Mouse (Mus musculus) hindbrain, embryonic 16.5 days (tissue): Measurements from ENCODE around the gene Prr19. TPM values are rescaled to one million over a fixed set of nuclear protein-coding genes. Genes with fewer than 3 reads are reported as not detected.

Experiments
- ATAC-seq: fragments of 200-750 bp; cut with Nextera tagmentation; 2 replicates; pipeline ENCODE4 v1.8.0; 2017; ENCODE audit warnings: moderate TSS enrichment, moderate library complexity
- H3K27ac ChIP-seq: fragments of 300-500 bp; sonication (generic); 2 replicates; pipeline ENCODE4 v1.5.1; 2014; ENCODE audit warnings: low read depth, mild to moderate bottlenecking, control low read depth, low read length, moderate library complexity
- H3K27me3 ChIP-seq: fragments of 300-500 bp; sonication (generic); replicated peaks from 2 replicates; pipeline ENCODE4 v1.6.1; 2014; ENCODE audit warnings: low read length; ENCODE audit not compliant: control insufficient read depth, insufficient read depth
- H3K36me3 ChIP-seq: fragments of 300-500 bp; sonication (generic); 2 replicates; pipeline ENCODE4 v1.6.1; 2014; ENCODE audit warnings: mild to moderate bottlenecking, low read length, moderate library complexity, mixed read lengths; ENCODE audit not compliant: control insufficient read depth, insufficient read depth
- H3K4me1 ChIP-seq: fragments of 300-500 bp; sonication (generic); 2 replicates; pipeline ENCODE4 v1.6.1; 2014; ENCODE audit warnings: low read depth, low read length; ENCODE audit not compliant: control insufficient read depth, insufficient read depth
- H3K4me2 ChIP-seq: fragments of 300-500 bp; sonication (generic); 2 replicates; pipeline ENCODE4 v1.6.1; 2014; ENCODE audit warnings: mild to moderate bottlenecking, low read length, control low read depth, moderate library complexity
- H3K4me3 ChIP-seq: fragments of 300-500 bp; sonication (generic); 2 replicates; pipeline ENCODE4 v1.5.1; 2014; ENCODE audit warnings: mild to moderate bottlenecking, low read length, control low read depth, moderate library complexity
- H3K9ac ChIP-seq: fragments of 300-500 bp; sonication (generic); 2 replicates; pipeline ENCODE4 v1.6.1; 2014; ENCODE audit warnings: low read depth, mild to moderate bottlenecking, control low read depth, low read length, moderate library complexity
- H3K9me3 ChIP-seq: fragments of 300-500 bp; sonication (generic); 2 replicates; pipeline ENCODE4 v1.6.1; 2014; ENCODE audit warnings: mild to moderate bottlenecking, low read length, moderate library complexity; ENCODE audit not compliant: control insufficient read depth
- WGBS: fragments of 180-500 bp; shearing (Covaris S2); extraction: QIAGEN DNeasy Blood & Tissue Kit; methylation state at CpG from one replicate; pipeline ENCODE4 v1.1.7; 2014; 5-methylcytosine and 5-hydroxymethylcytosine counted together
- polyA plus RNA-seq: library from polyadenylated mRNA; unstranded; fragments of >200 nt; fragmentation: Nextera tagmentation; extraction: Ambion mirVana; gene quantifications from 2 replicates; pipeline ENCODE4 v1.2.1, GENCODE M21; 2015

Gene Prr19
- polyA plus RNA-seq, 1 experiment from 2014 or later = 4.7 TPM

- Histone ChIP-seq H3K4me1 (peaks cover 52% of the 10 kb centered on the region), H3K4me2 (peak overlapping the region; percentile 73), H3K9ac (peak overlapping the region; percentile 89), H3K9me3 (no peaks in the 10 kb centered on the region), H3K27me3 (no peaks in the 10 kb centered on the region), H3K36me3 (peaks cover 14% of the 10 kb centered on the region), H3K27ac (peak overlapping the region; percentile 99), H3K4me3 (peak overlapping the region; percentile 73)
- no peak; the same call in 1 of the 2 replicates for ATAC-seq
- WGBS = 22% methylated on average over 12 of the region's 12 CpGs
These were observed 20.0 kb upstream of the Prr19 start for GRCm38 (mm10) chr7:25281166-25281733.

GRCm38 (mm10) chr7:25281734-25282601 lies 19.2 kb upstream of the Prr19 start:
- peak overlapping the region; percentile 99 for H3K27ac ChIP-seq
- H3K4me3 ChIP-seq = peak overlapping the region; percentile 73
- ATAC-seq = peak; percentile 71
- WGBS = under 1% methylated on average over 102 of the region's 108 CpGs
- H3K4me1 ChIP-seq = peaks cover 52% of the 10 kb centered on the region
- H3K9ac ChIP-seq = peak overlapping the region; percentile 89
- no peaks in the 10 kb centered on the region for H3K27me3 ChIP-seq
- peaks cover 21% of the 10 kb centered on the region for H3K36me3 ChIP-seq
- no peaks in the 10 kb centered on the region for H3K9me3 ChIP-seq
- peak overlapping the region; percentile 73 for H3K4me2 ChIP-seq

GRCm38 (mm10) chr7:25282731-25283211 lies 18.4 kb upstream of the Prr19 start:
- H3K27me3 ChIP-seq = no peaks in the 10 kb centered on the region
- ATAC-seq = peak; percentile 7; the same call in 1 of the 2 replicates
- peaks cover 28% of the 10 kb centered on the region for H3K36me3 ChIP-seq
- no peaks in the 10 kb centered on the region for H3K9me3 ChIP-seq
- H3K4me2 ChIP-seq = peak overlapping the region; percentile 73
- peak overlapping the region; percentile 89 for H3K9ac ChIP-seq
- peaks cover 46% of the 10 kb centered on the region for H3K4me1 ChIP-seq
- WGBS = under 1% methylated on average over 19 of the region's 36 CpGs
- H3K4me3 ChIP-seq = peak overlapping the region; percentile 73
- peak overlapping the region; percentile 99 for H3K27ac ChIP-seq

- peak overlapping the region; percentile 89 for H3K9ac ChIP-seq
- no peak for ATAC-seq
- peak overlapping the region; percentile 54 for H3K27ac ChIP-seq
- peak overlapping the region; percentile 73 for H3K4me2 ChIP-seq
- whole genome bisulfite sequencing = 12% methylated on average over 5 of the region's 5 CpGs
- H3K4me3 ChIP-seq = peak overlapping the region; percentile 73
- H3K36me3 ChIP-seq = peaks cover 37% of the 10 kb centered on the region
- no peaks in the 10 kb centered on the region for H3K27me3 ChIP-seq
- no peaks in the 10 kb centered on the region for H3K9me3 ChIP-seq
- peaks cover 43% of the 10 kb centered on the region for H3K4me1 ChIP-seq
These were observed 17.6 kb upstream of the Prr19 start for GRCm38 (mm10) chr7:25283637-25284036.

- Histone ChIP-seq H3K27me3 (no peaks in the 10 kb centered on the region), H3K9me3 (no peaks in the 10 kb centered on the region), H3K4me1 (peaks cover 43% of the 10 kb centered on the region), H3K4me2 (peak overlapping the region; percentile 73), H3K27ac (peak overlapping the region; percentile 54), H3K36me3 (peaks cover 42% of the 10 kb centered on the region), H3K9ac (peak overlapping the region; percentile 89), H3K4me3 (peak overlapping the region; percentile 73)
- ATAC-seq = no peak
- 68% methylated on average over 2 of the region's 2 CpGs for WGBS
These were observed 17.0 kb upstream of the Prr19 start for GRCm38 (mm10) chr7:25284171-25284570.

- Histone ChIP-seq H3K27me3 (no peaks in the 10 kb centered on the region), H3K27ac (no peak overlapping the region), H3K9me3 (no peaks in the 10 kb centered on the region), H3K4me2 (peak overlapping the region; percentile 73; the same call in 1 of the 2 replicates), H3K4me3 (no peak overlapping the region), H3K4me1 (peaks cover 38% of the 10 kb centered on the region), H3K36me3 (peaks cover 48% of the 10 kb centered on the region), H3K9ac (0 out of 2 replicates have a peak overlapping the region, but pooled peaks have one; percentile 23)
- WGBS = 56% methylated on average over 5 of the region's 5 CpGs
- no peak for ATAC-seq
These were observed 16.4 kb upstream of the Prr19 start for GRCm38 (mm10) chr7:25284766-25285165.

- no peak for ATAC-seq
- Histone ChIP-seq H3K27ac (no peak overlapping the region), H3K4me3 (no peak overlapping the region), H3K27me3 (no peaks in the 10 kb centered on the region), H3K4me1 (peaks cover 29% of the 10 kb centered on the region), H3K9me3 (no peaks in the 10 kb centered on the region), H3K9ac (no peak overlapping the region), H3K4me2 (no peak overlapping the region), H3K36me3 (peaks cover 56% of the 10 kb centered on the region)
- 87% methylated on average over 20 of the region's 20 CpGs for WGBS
These were observed 15.5 kb upstream of the Prr19 start for GRCm38 (mm10) chr7:25285511-25286238.

GRCm38 (mm10) chr7:25286989-25287388 lies 14.2 kb upstream of the Prr19 start:
- no peaks in the 10 kb centered on the region for H3K9me3 ChIP-seq
- H3K27me3 ChIP-seq = no peaks in the 10 kb centered on the region
- no peak overlapping the region for H3K27ac ChIP-seq
- H3K9ac ChIP-seq = no peak overlapping the region
- 77% methylated on average over 8 of the region's 8 CpGs for WGBS
- peaks cover 19% of the 10 kb centered on the region for H3K4me1 ChIP-seq
- no peak for ATAC-seq
- peaks cover 66% of the 10 kb centered on the region for H3K36me3 ChIP-seq
- no peak overlapping the region for H3K4me2 ChIP-seq
- H3K4me3 ChIP-seq = no peak overlapping the region
